Comparison of ENCODE assay signal across 8 mouse cellular contexts in genomic region chr4:126261266-126261665, GRCm38 (mm10). TPM values are rescaled to one million over a fixed set of nuclear protein-coding genes. Genes with fewer than 3 reads are reported as not detected.
DNase-seq lines count a peak whose midpoint lies in the region; ATAC-seq and TF ChIP-seq lines count a peak whose summit lies in the region.

No protein-coding gene starts in this region.

- WGBS in hindbrain, embryonic 11.5 days: 75% methylated on average over 6 of the region's 6 CpGs
- 76% methylated on average over 6 of the region's 6 CpGs for WGBS in hindbrain, embryonic 14.5 days
- 52% methylated on average over 6 of the region's 6 CpGs for WGBS in liver, embryonic 16.5 days (ENCODE audit: insufficient replicate concordance)

- no peak overlapping the region for H3K4me2 ChIP-seq in hindbrain, embryonic 11.5 days (replicated peaks; ENCODE audit: low read depth, low read length)
- no peak overlapping the region for H3K4me2 ChIP-seq in hindbrain, embryonic 14.5 days (replicated peaks)
- peak overlapping the region; percentile 65 for H3K4me2 ChIP-seq in liver, embryonic 16.5 days (ENCODE audit: low read depth, low read length)

- H3K4me1 ChIP-seq in hindbrain, embryonic 11.5 days (replicated peaks; ENCODE audit: control insufficient read depth, insufficient read depth, low read length): peaks cover 25% of the 10 kb centered on the region
- peaks cover 33% of the 10 kb centered on the region for H3K4me1 ChIP-seq in hindbrain, embryonic 14.5 days (replicated peaks; ENCODE audit: control insufficient read depth, insufficient read depth, low read length)
- peaks cover 6 to 15% of the 10 kb centered on the region in 2 experiments; a peak in 3 of 4 replicates for H3K4me1 ChIP-seq in ES-E14 (ENCODE audit: control insufficient read depth in 2 of 2, insufficient read depth in 2 of 2, low read length in 2 of 2, poor library complexity in 1 of 2)
- H3K4me1 ChIP-seq in liver, embryonic 16.5 days (ENCODE audit: control insufficient read depth, low read depth, low read length): peaks cover 55% of the 10 kb centered on the region

- H3K27me3 ChIP-seq in hindbrain, embryonic 11.5 days (ENCODE audit: control insufficient read depth, insufficient read depth, low read length): no peaks in the 10 kb centered on the region
- H3K27me3 ChIP-seq in hindbrain, embryonic 14.5 days (ENCODE audit: control insufficient read depth, insufficient read depth, low read length): no peaks in the 10 kb centered on the region
- peaks cover 30% of the 10 kb centered on the region for H3K27me3 ChIP-seq in liver, embryonic 16.5 days (ENCODE audit: control insufficient read depth, insufficient read depth, low read depth, low read length)

- H3K27ac ChIP-seq in hindbrain, embryonic 11.5 days (ENCODE audit: low read depth, low read length): peak overlapping the region; percentile 61; the same call in 1 of the 2 replicates
- no peak overlapping the region for H3K27ac ChIP-seq in hindbrain, embryonic 14.5 days
- H3K27ac ChIP-seq in ES-E14 (ENCODE audit: insufficient read depth, low read depth, low read length, poor library complexity, severe bottlenecking): peak overlapping the region; percentile 54; the same call in 1 of the 2 replicates
- H3K27ac ChIP-seq in liver, embryonic 16.5 days (ENCODE audit: low read length): peak overlapping the region; percentile 79

- H3K9ac ChIP-seq in hindbrain, embryonic 11.5 days (ENCODE audit: low read depth, low read length): no peak overlapping the region
- no peak overlapping the region for H3K9ac ChIP-seq in hindbrain, embryonic 14.5 days
- no peak overlapping the region for H3K9ac ChIP-seq in ES-E14 (ENCODE audit: insufficient read depth, low read depth, low read length, poor library complexity, severe bottlenecking)
- H3K9ac ChIP-seq in liver, embryonic 16.5 days (ENCODE audit: low read depth, low read length): peak overlapping the region; percentile 46

- no peaks in the 10 kb centered on the region for H3K9me3 ChIP-seq in hindbrain, embryonic 11.5 days (ENCODE audit: control insufficient read depth, low read length)
- no peaks in the 10 kb centered on the region for H3K9me3 ChIP-seq in hindbrain, embryonic 14.5 days (ENCODE audit: control insufficient read depth, low read length)
- H3K9me3 ChIP-seq in ES-E14 (ENCODE audit: control insufficient read depth, insufficient read depth, low read depth, low read length): no peaks in the 10 kb centered on the region
- H3K9me3 ChIP-seq in liver, embryonic 16.5 days (replicated peaks; ENCODE audit: control insufficient read depth, low read length): no peaks in the 10 kb centered on the region

- ATAC-seq in hindbrain, embryonic 11.5 days (ENCODE audit: low FRiP score): no peak
- no peak for ATAC-seq in hindbrain, embryonic 14.5 days (ENCODE audit: low FRiP score)
- peak; percentile 9 for ATAC-seq in erythroblast, adult 5-6 weeks (replicated peaks; ENCODE audit: low FRiP score, poor library complexity, severe bottlenecking)
- no peak for ATAC-seq in liver, embryonic 16.5 days (ENCODE audit: low read depth)

- no peaks in the 10 kb centered on the region for H3K36me3 ChIP-seq in hindbrain, embryonic 11.5 days (ENCODE audit: control insufficient read depth, insufficient read depth, low read length)
- H3K36me3 ChIP-seq in hindbrain, embryonic 14.5 days (replicated peaks; ENCODE audit: control insufficient read depth, insufficient read depth): peaks cover 7% of the 10 kb centered on the region; the same call in 1 of the 2 replicates
- H3K36me3 ChIP-seq in ES-E14 (ENCODE audit: control insufficient read depth, insufficient read depth, low read length, poor library complexity, severe bottlenecking): no peaks in the 10 kb centered on the region
- no peaks in the 10 kb centered on the region for H3K36me3 ChIP-seq in liver, embryonic 16.5 days (ENCODE audit: control insufficient read depth, insufficient read depth)

- DNase-seq in hindbrain, embryonic 11.5 days (ENCODE audit: low spot score): no peak
- DNase-seq in hindbrain, embryonic 14.5 days (ENCODE audit: low spot score): no peak
- no peak for DNase-seq in ES-E14 (ENCODE audit: low read depth, low spot score)
- no peak for DNase-seq in natural killer cell, adult 2 months (ENCODE audit: low spot score in 2 of 2)
- no peak for DNase-seq in embryo, embryonic 10.5 days (ENCODE audit: low spot score)
- DNase-seq in layer of hippocampus, adult 9-10 months (ENCODE audit: low spot score): no peak

- in situ Hi-C loops in ES-E14 (cut with MboI; ENCODE audit: low sequenced_read_pairs in 2 of 2, unreplicated experiment in 2 of 2): no loop called here

- H3K4me3 ChIP-seq in hindbrain, embryonic 11.5 days (ENCODE audit: low read depth, low read length): no peak overlapping the region
- H3K4me3 ChIP-seq in hindbrain, embryonic 14.5 days (replicated peaks; ENCODE audit: low read length): no peak overlapping the region
- H3K4me3 ChIP-seq in ES-E14 (ENCODE audit: insufficient read depth in 1 of 2, low read depth in 1 of 2, low read length in 2 of 2, poor library complexity in 1 of 2, severe bottlenecking in 1 of 2): no peak overlapping the region
- no peak overlapping the region; the same call in 1 of the 2 replicates for H3K4me3 ChIP-seq in liver, embryonic 16.5 days (ENCODE audit: low read depth, low read length)

TF ChIP-seq in ES-E14, 5 proteins besides CTCF, POLR2A, EP300 and RAD21:
- TF ChIP-seq ZC3H11A (IDR thresholded peaks at IDR 0.05; ENCODE audit: borderline replicate concordance, low read depth, low read length) (no peak), HCFC1 (IDR thresholded peaks at IDR 0.05; ENCODE audit: borderline replicate concordance, insufficient read depth, low read length) (no peak), ZNF384 (IDR thresholded peaks at IDR 0.05; ENCODE audit: low read depth, low read length) (no peak), CHD2 (IDR thresholded peaks at IDR 0.05; ENCODE audit: low read depth, low read length) (no peak), MAFK (IDR thresholded peaks at IDR 0.05; ENCODE audit: insufficient read depth, low read depth, low read length) (no peak)

RNA-seq across cellular contexts. Expression of gene Trappc3, which starts 0.9 kb away (rescaled TPM):
- 17.8 and 39.1 TPM in 2 replicates for polyA plus RNA-seq in hindbrain, embryonic 11.5 days (2014; fragmentation: Nextera tagmentation; extraction: Ambion mirVana)
- polyA plus RNA-seq in hindbrain, embryonic 14.5 days (2014; fragmentation: Nextera tagmentation; extraction: Ambion mirVana): 40.7 and 45.9 TPM in 2 replicates
- 54.8 and 54.9 TPM in 2 replicates for total RNA-seq in ES-E14 (2012; rRNA removed)
- 8.3 and 12.7 TPM in 2 replicates for total RNA-seq in erythroblast, adult 5-6 weeks (2015; ENCODE audit: low replicate concordance)
- total RNA-seq in erythroblast, adult 5-6 weeks (2017; ENCODE audit: low replicate concordance): 10.7 and 14.2 TPM in 2 replicates
- 29.3 and 32.4 TPM in 2 replicates for polyA plus RNA-seq in liver, embryonic 16.5 days (2015; fragmentation: Nextera tagmentation; extraction: Ambion mirVana)

RNA-seq across cellular contexts. Expression of gene Map7d1, which starts 5.1 kb away (rescaled TPM):
- polyA plus RNA-seq in hindbrain, embryonic 11.5 days (2014; fragmentation: Nextera tagmentation; extraction: Ambion mirVana): 54.6 and 65.5 TPM in 2 replicates
- 84.2 and 90.0 TPM in 2 replicates for polyA plus RNA-seq in hindbrain, embryonic 14.5 days (2014; fragmentation: Nextera tagmentation; extraction: Ambion mirVana)
- 20.9 and 27.1 TPM in 2 replicates for total RNA-seq in ES-E14 (2012; rRNA removed)
- 3.3 and 7.3 TPM in 2 replicates for total RNA-seq in erythroblast, adult 5-6 weeks (2015; ENCODE audit: low replicate concordance)
- total RNA-seq in erythroblast, adult 5-6 weeks (2017; ENCODE audit: low replicate concordance): 7.7 and 17.0 TPM in 2 replicates
- 4.6 and 5.8 TPM in 2 replicates for polyA plus RNA-seq in liver, embryonic 16.5 days (2015; fragmentation: Nextera tagmentation; extraction: Ambion mirVana)

RNA-seq across cellular contexts. Expression of gene Col8a2, which starts 25.3 kb away (rescaled TPM):
- 15.6 and 17.4 TPM in 2 replicates for polyA plus RNA-seq in hindbrain, embryonic 11.5 days (2014; fragmentation: Nextera tagmentation; extraction: Ambion mirVana)
- polyA plus RNA-seq in hindbrain, embryonic 14.5 days (2014; fragmentation: Nextera tagmentation; extraction: Ambion mirVana): 8.1 and 9.9 TPM in 2 replicates
- 3.7 and 3.8 TPM in 2 replicates for total RNA-seq in ES-E14 (2012; rRNA removed)
- total RNA-seq in erythroblast, adult 5-6 weeks (2015; ENCODE audit: low replicate concordance): not detected in 2 replicates
- total RNA-seq in erythroblast, adult 5-6 weeks (2017; ENCODE audit: low replicate concordance): not detected in 2 replicates
- polyA plus RNA-seq in liver, embryonic 16.5 days (2015; fragmentation: Nextera tagmentation; extraction: Ambion mirVana): 0.57 and 0.71 TPM in 2 replicates

RNA-seq across cellular contexts. Expression of gene Thrap3, which starts 58.7 kb away (rescaled TPM):
- 191 and 228 TPM in 2 replicates for polyA plus RNA-seq in hindbrain, embryonic 11.5 days (2014; fragmentation: Nextera tagmentation; extraction: Ambion mirVana)
- 127 and 139 TPM in 2 replicates for polyA plus RNA-seq in hindbrain, embryonic 14.5 days (2014; fragmentation: Nextera tagmentation; extraction: Ambion mirVana)
- total RNA-seq in ES-E14 (2012; rRNA removed): 202 and 211 TPM in 2 replicates
- 40.5 and 74.0 TPM in 2 replicates for total RNA-seq in erythroblast, adult 5-6 weeks (2015; ENCODE audit: low replicate concordance)
- total RNA-seq in erythroblast, adult 5-6 weeks (2017; ENCODE audit: low replicate concordance): 130 and 133 TPM in 2 replicates
- 78.1 and 78.4 TPM in 2 replicates for polyA plus RNA-seq in liver, embryonic 16.5 days (2015; fragmentation: Nextera tagmentation; extraction: Ambion mirVana)
